Mouse (Mus musculus): ENCODE results near the gene Svs5. TPM values are rescaled to one million over a fixed set of nuclear protein-coding genes. Genes with fewer than 3 reads are reported as not detected.
"Not testable (repeated sequence)": the region's sequence is repeated elsewhere in the genome, so short reads cannot be mapped to it uniquely, and the experiment has no call there.

Svs5 gene
- polyA plus RNA-seq (2012; fragmentation: generic; extraction: Trizol), result not detected
- long read RNA-seq, experiment 1, result 0 reads
- long read RNA-seq, experiment 2, result 0 reads

GRCm38 (mm10) chr2:164332440-164332839 lies at the start of gene Svs5:
TSS of gene Svs5 (plus strand) at chr2:164332740.
- not testable (repeated sequence) for H3K79me2 ChIP-seq (ENCODE audit: control insufficient read depth, insufficient read depth); H3K79me3 ChIP-seq (ENCODE audit: low read depth); H3K4me3 ChIP-seq (ENCODE audit: insufficient read depth, poor library complexity, severe bottlenecking); H3K36me3 ChIP-seq (ENCODE audit: control insufficient read depth, insufficient read depth); H3ac ChIP-seq (ENCODE audit: control insufficient read depth, insufficient read length, low read depth)
- peaks cover 33% of the 10 kb centered on the region for H3K27me3 ChIP-seq (ENCODE audit: control insufficient read depth, insufficient read depth, insufficient read length)

GRCm38 (mm10) chr2:164288968-164289367 lies 43.6 kb upstream of the Svs5 start, which contains the start of gene Svs3a:
TSS of gene Svs3a (plus strand) at chr2:164289268.
- peaks cover 15% of the 10 kb centered on the region for H3K27me3 ChIP-seq (ENCODE audit: control insufficient read depth, insufficient read depth, insufficient read length)
- not testable (repeated sequence) for H3K36me3 ChIP-seq (ENCODE audit: control insufficient read depth, insufficient read depth); H3K79me2 ChIP-seq (ENCODE audit: control insufficient read depth, insufficient read depth); H3K79me3 ChIP-seq (ENCODE audit: low read depth); H3K4me3 ChIP-seq (ENCODE audit: insufficient read depth, poor library complexity, severe bottlenecking); H3ac ChIP-seq (ENCODE audit: control insufficient read depth, insufficient read length, low read depth)

- TF ChIP-seq CTCF (IDR thresholded peaks at IDR 0.05; ENCODE audit: control insufficient read depth, insufficient read depth, insufficient read length) (no peak), MYOG (IDR thresholded peaks at IDR 0.05; ENCODE audit: control insufficient read depth, extremely low read depth, insufficient read length) (no peak), USF1 (IDR thresholded peaks at IDR 0.05; ENCODE audit: low read depth) (no peak), CEBPB (IDR thresholded peaks at IDR 0.05; ENCODE audit: low read depth) (no peak)
- H3K79me2 ChIP-seq (ENCODE audit: control insufficient read depth, insufficient read depth), result no peaks in the 10 kb centered on the region
- H3K27me3 ChIP-seq (ENCODE audit: control insufficient read depth, insufficient read depth, insufficient read length), result peaks cover 5% of the 10 kb centered on the region
- H3ac ChIP-seq (ENCODE audit: control insufficient read depth, insufficient read length, low read depth), result no peak overlapping the region
- no peaks in the 10 kb centered on the region for H3K79me3 ChIP-seq (ENCODE audit: low read depth)
- H3K4me3 ChIP-seq (ENCODE audit: insufficient read depth, poor library complexity, severe bottlenecking), result no peak overlapping the region
- no peaks in the 10 kb centered on the region for H3K36me3 ChIP-seq (ENCODE audit: control insufficient read depth, insufficient read depth)
Measured at GRCm38 (mm10) chr2:164312599-164312998, 19.9 kb upstream of the Svs5 start.

GRCm38 (mm10) chr2:164315460-164315859 lies 17.1 kb upstream of the Svs5 start:
- H3ac ChIP-seq (ENCODE audit: control insufficient read depth, insufficient read length, low read depth); H3K79me3 ChIP-seq (ENCODE audit: low read depth); H3K79me2 ChIP-seq (ENCODE audit: control insufficient read depth, insufficient read depth); H3K4me3 ChIP-seq (ENCODE audit: insufficient read depth, poor library complexity, severe bottlenecking); H3K36me3 ChIP-seq (ENCODE audit: control insufficient read depth, insufficient read depth): not testable (repeated sequence)
- H3K27me3 ChIP-seq (ENCODE audit: control insufficient read depth, insufficient read depth, insufficient read length), result peaks cover 11% of the 10 kb centered on the region

- H3K27me3 ChIP-seq (ENCODE audit: control insufficient read depth, insufficient read depth, insufficient read length), result peaks cover 11% of the 10 kb centered on the region
- not testable (repeated sequence) for H3K36me3 ChIP-seq (ENCODE audit: control insufficient read depth, insufficient read depth); H3K4me3 ChIP-seq (ENCODE audit: insufficient read depth, poor library complexity, severe bottlenecking); H3K79me3 ChIP-seq (ENCODE audit: low read depth); H3ac ChIP-seq (ENCODE audit: control insufficient read depth, insufficient read length, low read depth); H3K79me2 ChIP-seq (ENCODE audit: control insufficient read depth, insufficient read depth)
Measured at GRCm38 (mm10) chr2:164316451-164316850, 16.1 kb upstream of the Svs5 start, which contains the start of gene Svs6. TSS of gene Svs6 (plus strand) at chr2:164316751.

- no peaks in the 10 kb centered on the region for H3K36me3 ChIP-seq (ENCODE audit: control insufficient read depth, insufficient read depth)
- H3K4me3 ChIP-seq (ENCODE audit: insufficient read depth, poor library complexity, severe bottlenecking), result no peak overlapping the region
- TF ChIP-seq FOSL1 (IDR thresholded peaks at IDR 0.05; ENCODE audit: insufficient read depth, low read length, poor library complexity, severe bottlenecking) (no peak), CTCF (IDR thresholded peaks at IDR 0.05; ENCODE audit: control insufficient read depth, insufficient read depth, insufficient read length) (no peak), USF1 (IDR thresholded peaks at IDR 0.05; ENCODE audit: low read depth) (no peak), MYOG (IDR thresholded peaks at IDR 0.05; ENCODE audit: control insufficient read depth, extremely low read depth, insufficient read length) (no peak), MYOD1 (IDR thresholded peaks at IDR 0.05; ENCODE audit: control insufficient read depth, insufficient read length, low read depth) (no peak), MAX (IDR thresholded peaks at IDR 0.05) (no peak), CEBPB (IDR thresholded peaks at IDR 0.05; ENCODE audit: low read depth) (no peak)
- peaks cover 11% of the 10 kb centered on the region for H3K27me3 ChIP-seq (ENCODE audit: control insufficient read depth, insufficient read depth, insufficient read length)
- no peaks in the 10 kb centered on the region for H3K79me2 ChIP-seq (ENCODE audit: control insufficient read depth, insufficient read depth)
- H3K79me3 ChIP-seq (ENCODE audit: low read depth), result no peaks in the 10 kb centered on the region
- H3ac ChIP-seq (ENCODE audit: control insufficient read depth, insufficient read length, low read depth), result no peak overlapping the region
Measured at GRCm38 (mm10) chr2:164320983-164321382, 11.6 kb upstream of the Svs5 start.

GRCm38 (mm10) chr2:164343732-164344131 lies 11.2 kb downstream of the Svs5 start:
- not testable (repeated sequence) for H3K36me3 ChIP-seq (ENCODE audit: control insufficient read depth, insufficient read depth); H3K79me3 ChIP-seq (ENCODE audit: low read depth); H3K27me3 ChIP-seq (ENCODE audit: control insufficient read depth, insufficient read depth, insufficient read length); H3K79me2 ChIP-seq (ENCODE audit: control insufficient read depth, insufficient read depth); H3K4me3 ChIP-seq (ENCODE audit: insufficient read depth, poor library complexity, severe bottlenecking); H3ac ChIP-seq (ENCODE audit: control insufficient read depth, insufficient read length, low read depth)

- H3K36me3 ChIP-seq (ENCODE audit: control insufficient read depth, insufficient read depth); H3K79me3 ChIP-seq (ENCODE audit: low read depth); H3K27me3 ChIP-seq (ENCODE audit: control insufficient read depth, insufficient read depth, insufficient read length); H3K4me3 ChIP-seq (ENCODE audit: insufficient read depth, poor library complexity, severe bottlenecking); H3K79me2 ChIP-seq (ENCODE audit: control insufficient read depth, insufficient read depth); H3ac ChIP-seq (ENCODE audit: control insufficient read depth, insufficient read length, low read depth): not testable (repeated sequence)
Measured at GRCm38 (mm10) chr2:164347697-164348096, 15.2 kb downstream of the Svs5 start.
